Comparison of ENCODE assay signal across 19 mouse cellular contexts in genomic region chr2:9525910-9526309, GRCm38 (mm10).
DNase-seq lines count a peak whose midpoint lies in the region; ATAC-seq lines count a peak whose summit lies in the region.
"Had no signal": no experiment of that assay in that cellular context is flagged by ENCODE, and none has a peak within 500 bp of the region (broad histone marks: within the 10 kb centered on the region; RNA-seq: fewer than 3 reads in every experiment).

No protein-coding gene starts in this region.

- 0 out of 2 replicates have a peak, but pooled peaks have one; percentile 55 for ATAC-seq in frontal cortex, adult (ENCODE audit: low TSS enrichment)
- ATAC-seq: activated CD4-positive, CD25-positive, alpha-beta regulatory T cell, adult 4 months; CD4-positive, CD25-positive, alpha-beta regulatory T cell, adult 4 months; forebrain, embryonic 13.5 days; forebrain, embryonic 16.5 days; intestine, postnatal 0 days had no signal

- no peak for DNase-seq in frontal cortex, postnatal 10 days (ENCODE audit: low spot score in 2 of 2)
- DNase-seq in right cerebral cortex, postnatal 10 days (ENCODE audit: low spot score in 2 of 2): peak; percentile 28 to 33
- DNase-seq in right cerebral cortex, postnatal 36 days (ENCODE audit: low spot score in 2 of 2): no peak
- DNase-seq in brain, adult 2 months (ENCODE audit: low read depth, low spot score): peak; percentile 44
- no peak for DNase-seq in gastrocnemius, postnatal 36 days
- DNase-seq: adrenal gland, adult 8-10 months; adrenal gland, postnatal 25 days; cerebellum, adult 18-20 months; cerebellum, adult 9-10 months; cerebellum, postnatal 36 days; embryo, embryonic 11 days; gastrocnemius, postnatal 10 days; heart, adult 11 months had no signal

- intact Hi-C loops in gastrocnemius, postnatal 36 days (cut with DNase I): no loop called here

Comparison
In these comparisons a context has a peak if more than half of its experiments do, and no peak if none do; other contexts are left out.
1. DNase-seq: peak in right cerebral cortex, postnatal 10 days (2 of 2) and brain, adult 2 months (single experiment); none in frontal cortex, postnatal 10 days (0 of 2), right cerebral cortex, postnatal 36 days (0 of 2) and gastrocnemius, postnatal 36 days (0 of 2).